Mouse (Mus musculus): ENCODE measurements around the gene Cnn3. TPM values are rescaled to one million over a fixed set of nuclear protein-coding genes. Genes with fewer than 3 reads are reported as not detected.

The Cnn3 gene
- total RNA-seq, 2 experiments from 2014 or later, result 162 to 167 TPM

DNA sequence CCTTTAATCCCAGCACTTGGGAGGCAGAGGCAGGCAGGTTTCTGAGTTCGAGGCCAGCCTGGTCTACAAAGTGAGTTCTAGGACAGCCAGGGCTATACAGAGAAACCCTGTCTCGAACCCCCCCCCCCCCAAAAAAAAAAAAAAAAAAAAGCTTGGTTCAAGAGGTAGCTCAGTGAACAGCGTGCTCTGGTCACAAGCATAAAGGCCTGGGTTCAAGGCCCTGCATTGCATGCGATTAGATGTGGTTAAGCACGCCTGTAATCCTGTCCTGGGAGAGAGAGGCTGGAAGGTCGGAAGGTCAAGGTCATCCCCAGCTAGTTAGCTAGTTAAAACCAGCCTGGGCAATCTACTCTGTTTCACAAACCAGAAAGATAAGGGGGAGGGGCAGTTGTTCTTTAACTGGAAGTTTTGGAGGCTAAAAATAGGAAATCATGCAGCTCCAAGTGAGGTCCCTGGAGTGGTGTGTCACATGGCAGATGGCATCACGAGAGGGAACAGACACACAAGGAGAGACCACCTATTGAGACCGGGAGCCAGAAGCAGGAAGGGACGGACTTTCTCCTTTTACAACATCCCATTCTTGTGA is 7.4 kb upstream of the Cnn3 start:
- no peak for DNase-seq

DNA sequence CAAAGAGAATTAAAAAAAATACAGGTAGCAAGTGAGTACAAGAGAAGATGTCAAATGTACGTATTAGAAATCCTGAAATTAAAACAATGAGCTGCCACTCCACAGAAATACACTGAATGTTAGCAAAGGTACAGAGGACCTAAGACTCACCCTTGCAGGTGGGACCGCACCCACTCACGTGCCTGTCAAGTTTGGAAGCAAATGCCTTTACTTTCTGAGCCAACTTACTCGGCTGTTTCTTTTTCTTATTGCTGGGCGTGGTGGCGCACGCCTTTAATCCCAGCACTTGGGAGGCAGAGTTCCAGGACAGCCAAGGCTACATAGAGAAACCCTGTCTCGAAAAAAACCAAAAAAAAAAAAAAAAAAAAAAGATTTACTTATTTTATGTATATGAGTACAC is 3.9 kb upstream of the Cnn3 start:
- no peak for DNase-seq

DNA sequence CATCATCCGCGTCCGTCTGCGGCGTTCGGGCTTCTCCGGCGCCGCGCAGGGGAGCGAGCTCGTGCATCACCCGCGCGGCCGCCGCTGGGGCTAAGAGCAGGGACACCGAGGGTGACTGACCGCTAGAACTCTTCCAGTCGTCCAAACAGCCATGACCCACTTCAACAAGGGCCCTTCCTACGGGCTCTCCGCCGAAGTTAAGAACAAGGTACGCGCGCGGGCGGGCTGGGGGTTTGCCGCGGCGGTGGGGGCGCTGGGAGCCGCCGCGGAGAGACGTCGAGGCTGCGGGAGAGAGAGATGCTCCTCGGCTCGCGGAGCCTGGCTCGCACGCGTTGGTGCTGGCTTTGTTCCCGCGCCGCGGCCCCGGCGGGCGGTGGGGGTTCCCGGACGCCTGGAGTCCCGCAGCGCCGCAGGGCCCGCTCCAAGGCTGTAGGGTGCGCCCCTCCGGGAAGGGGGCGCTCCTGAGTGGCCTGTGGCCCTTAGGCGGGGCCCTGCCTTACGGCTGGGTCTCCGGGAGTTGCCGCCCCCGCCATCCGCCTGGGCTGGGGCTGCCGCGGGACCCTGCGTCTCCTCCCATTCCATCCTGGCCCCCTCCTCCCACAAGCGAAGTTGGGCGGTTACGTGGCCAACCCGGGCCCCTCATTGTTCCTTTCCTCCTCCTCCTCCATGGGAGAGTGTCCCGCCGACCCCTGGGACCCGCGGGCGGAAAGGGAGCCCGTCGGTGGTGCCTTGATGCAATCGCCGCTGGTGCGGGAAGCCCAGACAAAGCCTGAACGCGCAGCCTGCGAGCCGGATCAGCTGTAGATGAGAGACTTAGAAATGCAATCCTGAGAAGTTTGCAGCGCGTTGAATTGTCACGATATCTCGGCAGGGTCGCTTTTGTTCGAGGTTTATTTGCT is 573 bp downstream of the Cnn3 start:
- DNase-seq, result peak; percentile 89

DNA sequence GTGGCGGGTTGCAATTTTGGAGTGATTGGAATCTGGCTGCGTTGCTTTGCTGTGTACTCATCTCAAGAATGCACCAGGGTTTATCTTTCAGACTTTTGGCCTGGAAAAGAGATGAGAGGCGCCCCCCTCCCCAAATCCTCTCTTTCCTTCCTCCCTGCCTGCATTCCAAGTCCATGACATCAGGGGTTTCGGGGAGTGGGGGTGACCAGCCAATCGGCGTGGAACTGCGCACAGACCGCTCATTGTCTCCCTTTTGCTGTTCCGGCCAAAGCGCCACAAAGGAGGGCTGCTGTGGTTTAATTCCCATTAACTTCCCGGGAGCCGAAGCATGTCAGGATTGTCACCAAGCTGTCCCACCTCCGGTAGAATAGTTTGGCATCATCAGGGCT is 1.2 kb downstream of the Cnn3 start:
- DNase-seq, result peak; percentile 84

DNA sequence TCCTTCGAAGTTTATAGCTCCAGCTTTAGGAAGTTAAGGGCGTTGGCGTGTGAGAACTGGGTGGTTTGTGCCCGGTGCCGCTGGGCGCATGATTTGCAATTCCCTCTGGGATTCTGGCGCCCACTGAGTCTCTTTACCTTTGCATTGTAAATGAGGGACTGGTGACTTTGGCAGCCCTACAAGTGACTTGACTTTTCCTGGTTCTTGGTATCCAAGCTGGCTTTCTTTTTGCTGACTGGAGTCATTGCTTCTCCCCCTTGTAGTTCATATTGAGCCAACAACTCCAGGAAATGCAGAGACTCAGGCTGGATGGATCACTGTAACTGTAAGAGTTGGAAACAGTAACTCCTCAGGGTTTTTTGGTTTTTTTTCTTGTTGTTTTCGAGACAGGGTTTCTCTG is 1.9 kb downstream of the Cnn3 start:
- DNase-seq, result peak; percentile 36

DNA sequence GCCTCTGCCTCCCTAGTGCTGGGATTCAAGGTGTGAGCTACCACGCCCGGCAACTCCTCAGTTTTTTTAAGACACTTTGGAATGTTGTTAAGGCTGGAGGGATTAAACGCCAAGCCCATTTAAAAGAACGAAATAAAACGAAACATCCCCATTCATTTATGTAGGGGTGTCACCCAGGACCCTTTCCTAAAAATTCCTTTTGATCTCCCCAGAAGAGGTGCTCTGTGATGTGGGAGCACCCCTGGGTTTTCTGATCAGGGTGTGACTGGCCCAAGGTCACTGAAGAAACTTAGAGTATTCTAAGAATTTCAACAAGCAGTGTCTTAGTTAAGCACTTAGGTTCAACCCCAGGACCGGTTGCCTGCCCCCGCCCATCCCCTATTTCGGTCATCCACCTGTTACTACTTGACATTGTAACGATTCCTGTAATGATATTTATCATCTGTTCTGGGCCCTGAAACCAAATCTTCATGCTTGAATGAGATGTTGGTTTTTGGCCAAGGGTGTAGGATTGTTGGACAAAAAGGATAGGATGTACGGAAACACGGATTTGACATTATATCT is 2.5 kb downstream of the Cnn3 start:
- no peak for DNase-seq

DNA sequence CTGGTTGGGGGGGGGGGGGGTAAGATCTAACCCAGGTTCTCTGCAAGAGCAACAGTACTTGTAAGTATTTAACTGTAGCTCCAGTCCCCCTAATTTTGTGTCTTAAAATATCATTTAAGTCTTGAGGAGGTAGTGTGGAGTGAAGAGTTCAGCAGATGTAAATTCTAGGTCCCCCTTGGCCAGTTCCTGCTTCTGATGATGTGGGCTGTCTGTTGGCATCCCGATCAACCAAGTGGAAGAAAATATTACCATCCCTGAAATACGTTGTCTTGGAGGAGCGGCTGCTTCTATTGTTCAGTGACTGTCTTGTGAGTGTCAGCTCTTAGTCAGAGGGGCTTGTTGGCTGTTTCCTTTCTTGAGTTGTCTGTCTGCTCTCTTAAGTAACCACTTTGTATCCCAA is 3.2 kb downstream of the Cnn3 start:
- DNase-seq, result no peak

DNA sequence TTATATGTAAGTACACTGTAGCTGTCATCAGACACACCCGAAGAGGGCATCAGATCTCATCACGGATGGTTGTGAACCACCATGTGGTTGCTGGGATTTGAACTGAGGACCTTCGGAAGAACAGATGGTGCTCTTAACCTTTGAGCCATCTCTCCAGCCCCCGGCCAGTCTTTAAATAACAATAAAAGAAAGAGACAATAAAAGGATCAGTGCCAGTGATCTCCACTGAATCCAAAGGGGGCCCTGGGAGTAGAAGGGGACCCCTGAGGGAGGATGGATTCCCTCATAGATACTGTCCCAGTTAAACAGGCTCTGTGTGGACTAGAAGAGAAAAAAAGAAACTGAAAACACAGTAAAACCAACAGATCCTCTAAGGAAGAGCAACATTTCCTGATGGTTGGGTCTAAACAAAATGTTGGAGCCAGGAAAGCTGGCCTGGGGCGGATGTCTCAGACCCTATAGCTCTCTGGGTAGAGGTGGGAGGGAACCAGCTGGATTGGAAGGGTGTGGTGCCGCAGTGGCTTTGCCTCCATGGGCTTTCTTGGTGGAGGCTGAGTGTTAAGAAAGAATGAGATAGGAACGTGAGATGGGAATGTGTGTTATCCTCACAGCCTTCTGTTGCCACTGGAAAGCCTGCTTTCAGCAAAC is 4.1 kb downstream of the Cnn3 start:
- DNase-seq, result no peak

DNA sequence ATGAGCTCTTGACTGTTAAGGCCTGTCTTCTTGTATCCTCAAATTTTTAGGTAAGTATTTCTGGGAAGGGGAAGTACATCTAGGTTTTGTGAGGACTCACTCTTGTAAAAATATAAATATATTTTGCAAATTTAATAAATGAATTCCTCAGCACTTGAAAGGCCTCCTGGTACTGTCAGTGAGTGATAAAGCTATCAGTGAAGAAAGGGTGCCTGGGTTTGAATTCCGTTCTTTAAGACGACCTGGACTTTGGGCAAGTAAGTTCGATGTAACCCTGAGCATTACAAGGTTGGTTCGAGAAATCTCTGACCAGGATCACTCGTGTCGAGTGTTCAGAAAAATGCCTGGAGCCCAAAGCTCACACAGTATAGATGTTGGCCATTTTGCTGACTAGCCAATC is 7.1 kb downstream of the Cnn3 start:
- DNase-seq, result no peak

DNA sequence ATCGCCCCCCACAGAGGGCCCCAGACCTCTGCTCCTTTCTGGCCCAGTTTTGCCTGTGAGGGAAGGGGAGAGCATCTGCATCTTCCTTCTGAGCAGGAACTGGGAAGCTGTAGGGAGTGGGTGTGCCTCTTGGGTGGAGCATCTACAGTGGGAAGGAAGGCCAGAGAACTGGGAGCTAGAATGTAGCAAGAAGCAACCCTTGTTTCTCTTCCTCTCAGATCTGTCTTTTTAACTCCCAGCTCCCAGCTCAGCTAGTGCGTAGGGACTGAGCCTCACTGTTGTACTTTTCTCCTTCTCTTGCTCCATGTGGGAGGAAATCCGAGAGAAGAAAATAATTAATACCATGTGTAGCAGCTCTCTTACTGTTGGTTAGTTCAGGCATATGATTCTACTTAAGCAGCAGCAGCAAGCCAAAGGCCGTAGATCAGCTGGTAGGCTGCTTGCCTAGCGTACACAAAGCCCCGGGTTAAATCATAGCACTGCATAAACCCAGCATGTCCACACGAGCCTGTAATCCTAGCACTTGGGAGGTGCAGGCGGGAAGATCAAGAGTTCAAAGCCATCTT is 7.8 kb downstream of the Cnn3 start:
- no peak for DNase-seq

DNA sequence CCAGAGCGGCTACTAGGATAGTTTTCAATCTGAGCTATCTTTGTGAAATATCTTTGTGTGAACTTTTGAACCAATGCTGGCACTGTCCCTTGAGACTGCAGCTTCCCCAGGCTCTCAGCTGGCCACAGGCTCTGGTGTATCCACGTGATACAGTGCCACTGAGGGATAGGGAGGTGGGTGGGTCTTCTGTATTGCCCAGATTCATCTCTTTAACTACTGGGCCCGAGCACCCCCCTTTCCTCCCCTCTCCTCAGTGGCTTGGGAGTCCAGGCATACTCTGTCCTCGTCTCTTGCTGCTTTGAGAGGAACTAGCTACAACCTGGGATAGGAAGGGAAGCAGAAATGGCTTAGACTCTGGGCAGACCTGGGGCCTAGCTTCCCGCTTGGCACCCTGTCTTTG is 9.0 kb downstream of the Cnn3 start:
- no peak for DNase-seq

DNA sequence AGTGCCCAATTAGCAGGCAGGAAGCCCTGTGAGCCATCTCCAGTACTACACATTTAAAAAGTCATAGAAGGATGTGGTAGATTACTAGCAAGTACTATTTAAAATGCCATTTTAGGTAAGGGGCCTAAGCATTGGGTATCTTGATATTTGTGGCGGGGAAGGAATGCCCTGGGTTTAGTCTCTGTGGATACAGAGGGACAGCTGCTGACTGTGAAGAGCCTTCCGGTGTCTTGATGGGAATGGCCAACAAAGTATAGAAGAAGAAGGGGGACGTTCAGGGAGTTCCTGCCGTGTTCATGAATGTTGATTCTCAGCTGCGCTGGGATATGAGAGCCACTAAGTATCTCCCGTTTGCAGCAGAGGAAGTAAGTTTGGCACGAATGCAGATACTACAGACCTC is 10.8 kb downstream of the Cnn3 start:
- no peak for DNase-seq

DNA sequence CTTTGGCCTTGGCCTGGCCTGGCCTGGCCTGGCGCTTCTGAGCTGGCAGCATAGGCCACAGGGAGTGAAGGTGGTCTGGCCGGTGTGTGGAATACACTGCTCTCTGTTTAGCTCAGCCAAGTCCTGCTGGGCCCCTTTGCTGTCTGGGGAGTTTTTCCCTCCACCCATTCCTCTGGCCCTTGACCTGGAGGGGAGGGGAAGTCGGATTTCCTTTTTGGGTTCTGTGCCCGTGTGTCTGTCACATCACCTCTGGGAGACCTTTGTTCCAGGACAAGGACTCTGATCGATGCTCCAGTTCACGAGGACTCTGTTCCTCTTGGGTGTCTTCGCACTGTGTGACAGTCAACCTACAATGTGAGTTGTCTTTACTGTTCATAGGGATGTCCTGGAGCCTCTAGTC is 11.7 kb downstream of the Cnn3 start:
- no peak for DNase-seq

DNA sequence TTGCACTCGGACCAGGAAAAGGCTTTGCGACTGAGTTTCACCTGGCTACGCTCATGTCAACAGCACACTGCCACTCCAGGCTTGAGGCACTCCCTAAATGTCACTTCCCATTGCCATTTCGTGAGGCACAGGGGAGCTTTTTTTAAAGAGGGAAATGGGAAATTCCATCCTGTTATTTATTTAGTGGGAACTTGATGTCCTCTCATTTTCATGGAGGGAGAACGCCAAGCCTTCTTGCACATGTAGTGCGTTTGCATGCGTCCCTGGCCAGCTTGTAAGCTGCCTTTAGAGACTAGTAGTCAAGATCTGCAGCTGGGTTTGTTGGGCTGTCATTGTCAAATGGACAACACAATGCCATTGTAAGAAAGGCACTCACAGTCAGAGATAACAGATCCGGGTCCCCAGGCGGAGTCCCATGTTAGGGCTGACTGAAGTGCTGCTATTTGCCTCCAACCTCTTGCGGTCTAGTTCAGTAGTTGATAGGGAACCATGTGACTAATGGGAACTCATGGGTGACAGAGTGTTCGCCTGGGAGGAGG is 13.4 kb downstream of the Cnn3 start:
- no peak for DNase-seq

DNA sequence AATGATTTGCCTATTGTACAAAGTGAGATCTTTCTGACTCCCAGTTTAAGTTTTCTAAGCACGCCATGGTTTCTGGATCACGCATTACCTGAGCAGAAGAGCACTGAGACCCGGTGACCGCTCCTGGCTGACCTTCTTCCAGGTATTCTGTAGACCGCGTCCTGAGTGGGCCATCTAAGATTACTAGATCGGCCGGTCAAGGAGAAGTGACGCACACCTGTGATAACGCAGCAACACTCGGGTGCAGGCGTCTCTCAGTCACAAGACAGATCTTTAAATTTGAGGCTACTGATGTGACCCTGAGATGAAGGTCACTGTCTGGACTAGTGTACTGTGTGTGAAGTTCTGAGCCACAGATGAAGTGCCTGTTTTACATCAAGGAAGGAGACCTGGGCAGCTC is 15.2 kb downstream of the Cnn3 start:
- DNase-seq, result no peak

DNA sequence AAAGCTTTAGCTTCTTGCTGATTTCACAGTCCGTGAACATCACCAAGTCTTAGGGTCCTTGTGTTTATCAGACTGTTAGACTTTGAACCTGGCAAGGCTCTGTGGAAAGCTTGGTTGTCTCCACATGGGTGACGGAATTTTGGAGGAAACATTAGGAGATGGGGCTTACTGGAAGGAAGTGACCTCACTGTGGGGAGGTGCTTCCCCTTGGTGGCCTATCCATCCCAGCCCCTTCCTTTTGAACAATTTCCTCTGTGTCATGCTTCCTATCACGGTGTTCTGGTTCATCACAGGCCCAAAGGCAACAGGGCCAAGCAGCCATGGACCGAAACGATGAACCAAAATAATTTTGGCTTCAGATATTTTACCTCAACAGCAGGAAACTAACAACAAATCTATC is 16.0 kb downstream of the Cnn3 start:
- DNase-seq, result no peak

DNA sequence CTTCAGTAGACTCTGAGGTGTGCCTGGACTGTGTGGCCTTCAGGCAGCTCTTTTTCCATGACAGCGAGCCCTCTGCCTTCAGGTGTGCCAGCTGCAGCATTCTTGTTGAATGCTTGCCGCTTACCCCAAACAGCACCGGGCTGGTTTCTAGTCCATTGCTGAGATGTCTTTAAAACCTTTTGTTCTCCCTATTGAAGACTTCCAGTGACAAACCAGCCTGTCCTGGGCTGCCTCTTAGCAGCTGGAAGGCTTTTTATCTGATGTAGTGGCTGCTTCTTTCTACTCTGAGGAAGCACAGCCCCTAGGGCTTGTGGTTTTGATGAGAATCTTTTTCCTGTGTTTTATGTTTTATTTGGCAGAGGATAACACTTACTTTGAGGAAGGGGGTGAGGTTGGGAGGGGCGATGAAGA is 17.6 kb downstream of the Cnn3 start:
- no peak for DNase-seq

DNA sequence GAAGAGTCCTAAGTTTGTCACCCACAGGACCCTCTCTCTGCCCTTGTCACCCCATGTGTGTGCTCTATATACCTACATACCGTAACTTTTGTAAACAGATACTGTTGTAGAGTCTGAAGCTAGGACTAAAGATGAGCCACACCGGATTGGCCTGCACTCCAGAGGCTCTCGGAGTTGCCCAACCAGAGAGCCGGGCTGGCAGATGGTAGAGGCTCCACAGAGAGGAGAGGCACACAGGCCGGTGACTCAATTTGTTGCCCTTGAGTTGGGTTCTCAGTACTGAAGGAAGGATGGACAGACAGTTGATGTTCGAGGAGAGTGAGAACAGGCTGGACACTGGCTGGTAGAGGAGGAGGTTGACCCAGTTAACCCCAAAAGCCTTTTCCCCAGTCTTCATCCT is 18.1 kb downstream of the Cnn3 start:
- DNase-seq, result no peak

DNA sequence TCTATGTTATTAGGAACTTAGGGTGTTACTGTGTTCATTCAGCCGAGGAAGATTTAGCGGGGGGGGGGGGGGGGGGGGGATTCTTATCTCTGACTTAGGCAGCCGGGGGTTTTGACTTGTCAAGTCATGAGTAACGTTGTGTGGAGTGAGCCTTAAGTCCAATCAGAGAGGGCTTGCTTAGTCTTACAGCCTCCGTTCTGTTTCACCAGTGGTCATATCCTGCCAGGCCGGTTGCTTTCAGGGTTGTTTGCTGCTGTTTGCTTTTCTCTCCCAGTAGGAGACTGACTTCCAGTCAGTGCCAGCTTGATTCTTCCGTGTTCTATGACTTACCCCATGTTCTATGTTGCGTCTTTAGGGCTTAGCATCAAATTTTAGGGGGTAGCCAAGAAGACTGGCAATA is 20.2 kb downstream of the Cnn3 start:
- no peak for DNase-seq

DNA sequence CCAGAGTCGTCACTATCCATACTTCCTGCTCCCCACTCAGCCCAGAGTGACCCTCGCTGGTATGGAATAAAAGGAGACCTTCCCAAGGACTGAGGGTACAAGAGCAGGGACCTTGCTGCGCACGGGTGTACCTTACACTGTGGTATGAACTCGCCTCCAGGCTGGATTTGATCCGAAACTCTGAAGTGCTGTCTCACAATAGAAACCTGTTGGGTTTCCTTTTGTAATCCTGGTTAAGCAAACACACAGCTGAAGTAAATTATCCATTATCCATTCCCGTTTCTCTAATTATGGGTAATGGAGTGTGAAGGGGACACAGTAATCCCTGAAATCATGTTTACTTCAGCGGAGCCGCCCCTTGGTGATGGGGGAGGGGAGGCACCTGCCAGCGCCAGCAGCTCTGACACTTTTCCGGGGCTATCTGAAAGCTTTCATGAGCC is 21.8 kb downstream of the Cnn3 start:
- no peak for DNase-seq

DNA sequence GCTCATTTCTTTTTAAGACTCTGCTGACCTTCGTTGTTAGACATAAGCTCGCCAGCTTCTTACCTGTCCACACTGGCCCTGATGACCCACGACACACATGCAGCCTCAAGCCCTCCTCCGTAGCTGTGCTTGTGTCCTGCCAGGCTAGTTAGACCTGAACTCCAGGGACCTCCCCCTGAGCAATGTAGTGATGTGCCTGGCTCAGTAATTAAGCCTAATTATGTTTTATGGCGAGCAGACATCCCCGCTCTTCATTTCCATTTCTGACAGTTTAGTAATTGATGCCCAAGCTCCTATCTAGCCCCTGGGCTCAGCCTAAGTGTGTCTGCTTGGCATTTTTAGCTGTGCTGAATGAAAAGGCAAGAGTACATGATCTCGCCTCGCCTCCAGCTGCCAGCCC is 22.3 kb downstream of the Cnn3 start:
- DNase-seq, result no peak

DNA sequence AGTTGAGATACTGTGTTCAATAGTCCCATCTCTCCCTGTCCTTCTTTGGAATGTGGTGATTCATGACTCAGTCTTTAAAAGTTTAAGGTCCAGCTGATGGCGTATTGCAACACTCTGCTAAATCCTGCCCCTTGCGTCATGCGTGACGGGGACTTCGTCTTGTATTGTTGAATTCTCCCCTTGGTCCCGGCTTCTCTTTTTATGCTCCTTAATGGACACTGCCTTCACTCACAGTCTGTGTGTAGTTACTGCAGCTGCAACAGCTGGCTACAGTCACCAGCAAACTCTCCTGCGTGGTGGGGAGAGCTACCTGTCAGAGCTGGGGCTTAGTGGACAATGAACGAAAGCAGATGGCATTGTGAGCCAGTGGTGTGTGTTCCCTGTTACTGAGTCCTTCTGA is 23.2 kb downstream of the Cnn3 start:
- no peak for DNase-seq

DNA sequence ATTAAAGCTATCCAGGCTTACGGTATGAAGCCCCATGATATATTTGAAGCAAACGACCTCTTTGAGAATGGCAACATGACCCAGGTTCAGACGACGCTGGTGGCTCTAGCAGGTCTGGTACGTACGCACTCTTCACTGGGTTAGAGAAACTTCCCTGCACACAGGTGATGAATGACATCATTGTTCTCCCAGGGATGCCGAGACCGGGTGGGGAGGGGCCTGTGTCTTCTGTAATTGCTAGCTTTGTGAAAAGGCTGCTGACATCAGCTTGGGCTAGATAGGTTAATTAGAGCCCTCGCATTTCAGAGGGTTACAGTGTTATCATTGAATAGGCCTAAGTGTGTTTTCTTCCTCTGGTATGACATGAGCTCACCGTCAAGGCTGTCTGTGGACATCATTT is 25.1 kb downstream of the Cnn3 start:
- no peak for DNase-seq
